Mouse (Mus musculus) liver, postnatal 0 days (tissue): ENCODE data around the gene Srsf12.

ENCODE experiments used
- CTCF ChIP-seq: sonication (generic); IDR thresholded peaks from 2 replicates; pipeline ENCODE4 v1.5.1; 2016; ENCODE audit warnings: antibody characterized with exemption, low read depth
- EP300 ChIP-seq: IDR thresholded peaks from 2 replicates; pipeline ENCODE4 v1.6.1; 2016; ENCODE audit warnings: antibody characterized with exemption, low read depth, mild to moderate bottlenecking

GRCm38 (mm10) chr4:33250867-33251266 is 42.1 kb downstream of the Srsf12 start:
- TF ChIP-seq CTCF (no peak), EP300 (no peak)
